Mouse (Mus musculus): ENCODE results near the gene Chrm4.

Chrm4 gene

GRCm38 (mm10) chr2:91963443-91963932 is 36.4 kb downstream of the Chrm4 start:
- peak; percentile 81 for DNase-seq (ENCODE audit: low spot score)

DNA sequence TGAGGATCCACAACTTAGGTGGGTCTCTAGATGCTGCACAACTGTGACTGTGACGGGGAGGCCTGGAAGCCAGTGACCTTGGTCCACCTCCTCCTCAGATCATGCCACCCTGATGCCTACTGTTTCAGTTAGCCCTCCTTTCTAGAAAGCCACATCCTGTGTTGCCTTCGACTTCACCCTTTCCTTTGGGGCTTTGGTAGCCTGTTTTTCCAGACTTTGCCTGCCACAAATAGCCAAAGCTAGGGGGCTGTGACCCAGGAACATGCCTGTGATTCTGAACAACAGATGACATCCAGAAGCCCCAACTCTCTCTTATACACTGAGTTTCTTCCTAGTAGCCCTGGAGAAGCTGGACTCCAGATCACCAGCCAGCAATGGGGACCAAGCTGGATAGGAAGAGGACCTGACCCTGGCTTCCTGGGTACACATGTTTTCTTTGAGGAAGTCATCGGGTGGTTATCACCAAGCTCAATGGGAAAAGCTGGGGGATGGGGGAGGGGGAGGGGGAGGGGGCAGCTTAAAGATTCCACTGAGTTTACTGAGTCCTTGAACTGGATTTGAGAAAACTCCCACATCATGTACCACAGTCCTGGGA is 37.7 kb downstream of the Chrm4 start:
- no peak for DNase-seq (ENCODE audit: low spot score)

DNA sequence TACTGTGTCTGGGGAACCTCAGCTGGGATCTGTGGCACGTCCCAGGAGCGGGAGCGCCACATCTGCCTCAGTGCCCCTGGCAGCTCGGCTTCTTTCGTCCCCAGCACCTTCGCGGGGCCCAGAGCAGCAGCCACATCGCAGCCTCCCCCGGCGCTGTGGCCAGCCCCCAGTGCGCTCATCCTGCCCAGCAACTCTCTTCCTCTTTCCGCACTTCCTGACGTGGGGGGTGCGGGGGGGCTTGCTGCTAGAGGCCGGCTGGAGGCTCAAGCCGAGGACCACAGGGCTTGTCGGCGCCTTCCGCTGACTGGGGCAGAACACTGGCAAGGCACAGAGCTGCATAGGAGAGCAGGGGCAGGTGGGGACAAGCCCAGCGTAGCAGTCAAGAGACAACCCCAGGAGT is 38.4 kb downstream of the Chrm4 start:
- DNase-seq (ENCODE audit: low spot score), result no peak

GRCm38 (mm10) chr2:91966367-91966766 is 39.3 kb downstream of the Chrm4 start:
- DNase-seq (ENCODE audit: low spot score), result no peak

DNA sequence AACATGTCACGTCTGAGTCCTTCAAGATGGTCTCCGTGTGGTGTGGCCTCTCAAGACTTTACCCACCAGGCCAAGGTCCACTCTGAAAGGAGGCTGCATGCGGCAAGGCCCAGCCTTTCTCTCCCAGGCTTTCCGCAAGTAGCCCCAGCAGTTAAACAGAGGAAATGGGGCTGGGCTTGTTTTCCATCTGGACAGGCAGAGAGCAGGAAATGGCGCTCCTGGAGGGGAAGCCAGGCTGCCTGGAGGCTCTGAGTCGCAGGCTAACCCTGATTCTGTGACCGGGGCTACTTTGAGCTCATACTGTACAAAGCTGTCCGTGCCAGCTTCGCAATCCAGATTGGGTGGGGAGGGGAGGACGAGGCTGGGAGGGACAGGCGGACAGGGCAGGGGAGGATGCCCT is 40.9 kb downstream of the Chrm4 start:
- DNase-seq (ENCODE audit: low spot score), result no peak

GRCm38 (mm10) chr2:91971231-91972097 is 44.4 kb downstream of the Chrm4 start:
- no peak for DNase-seq (ENCODE audit: low spot score)

DNA sequence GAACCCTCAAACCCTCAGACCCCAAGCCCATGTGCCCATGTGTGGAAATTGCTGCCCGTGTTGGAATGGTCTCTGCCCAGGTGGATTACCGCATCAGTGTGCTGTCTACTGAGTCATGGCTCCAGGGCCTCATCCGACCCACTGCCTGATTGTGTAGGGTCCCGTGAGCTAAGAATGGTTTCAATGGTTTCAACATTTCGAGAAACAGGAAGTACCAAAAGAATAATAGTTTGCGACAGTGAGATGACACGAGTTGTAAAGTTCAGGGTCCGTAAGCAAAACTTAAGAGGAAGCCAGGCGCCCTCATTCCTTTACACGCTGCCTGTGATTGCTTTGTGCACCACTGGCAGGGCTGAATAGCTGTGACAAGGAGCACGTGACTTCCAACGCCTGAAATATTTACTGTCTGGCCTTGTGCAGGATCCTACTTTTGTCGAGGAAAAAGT is 45.1 kb downstream of the Chrm4 start:
- DNase-seq (ENCODE audit: low spot score), result no peak

- DNase-seq (ENCODE audit: low spot score), result no peak
These were observed 46.5 kb downstream of the Chrm4 start for GRCm38 (mm10) chr2:91973416-91974135.

DNA sequence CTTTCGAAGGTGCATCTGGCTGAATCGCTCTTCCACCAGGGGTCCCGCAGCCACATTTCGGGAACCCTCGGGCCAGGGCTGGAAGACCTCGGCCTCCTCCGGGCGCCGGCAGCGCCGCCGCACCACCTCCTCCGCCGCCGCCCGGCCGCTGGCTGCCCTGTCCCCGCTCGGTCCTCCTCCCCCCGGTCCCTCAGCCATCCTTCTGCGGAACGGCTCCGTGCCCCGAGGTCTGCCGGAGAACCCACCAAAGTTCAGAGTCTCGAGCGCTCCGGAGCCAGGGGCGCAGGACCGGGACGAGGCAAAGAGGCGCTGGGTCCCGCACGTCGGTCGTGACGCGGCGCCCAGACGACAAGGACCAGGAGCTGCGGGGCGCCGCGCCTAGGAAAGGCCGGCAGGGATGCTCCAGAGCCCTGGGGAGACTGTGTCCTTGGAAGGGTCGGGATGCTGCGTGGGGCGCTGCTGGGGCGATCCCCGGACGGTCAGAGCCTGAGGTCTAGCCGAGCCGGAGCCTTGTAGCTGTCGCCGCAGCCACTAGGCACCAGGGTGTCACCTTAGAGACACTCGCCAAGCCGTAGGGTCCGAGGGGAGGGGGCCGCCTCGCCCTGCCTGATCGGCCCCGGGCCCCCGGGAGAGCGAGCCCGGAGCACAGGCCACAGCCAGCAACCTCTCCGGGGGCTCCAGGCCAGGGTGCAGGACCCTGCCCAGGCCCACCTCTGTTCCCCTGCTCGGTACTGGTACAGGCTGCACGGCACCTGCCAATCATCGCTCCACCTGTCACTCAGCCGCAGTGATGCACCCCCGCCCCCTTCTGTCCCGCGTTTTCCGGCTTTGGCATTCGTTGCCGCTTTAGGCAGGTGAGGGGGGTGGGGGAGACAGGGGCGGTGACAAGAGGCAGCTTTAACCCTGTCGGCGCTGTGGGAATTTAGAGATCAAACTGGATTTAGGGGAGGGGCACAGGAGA is 48.8 kb downstream of the Chrm4 start, which contains the start of gene Dgkz:
Gene Dgkz, minus strand, starts transcription at position 284 of the 961 bp plus-strand sequence.
- DNase-seq (ENCODE audit: low spot score), result no peak

DNA sequence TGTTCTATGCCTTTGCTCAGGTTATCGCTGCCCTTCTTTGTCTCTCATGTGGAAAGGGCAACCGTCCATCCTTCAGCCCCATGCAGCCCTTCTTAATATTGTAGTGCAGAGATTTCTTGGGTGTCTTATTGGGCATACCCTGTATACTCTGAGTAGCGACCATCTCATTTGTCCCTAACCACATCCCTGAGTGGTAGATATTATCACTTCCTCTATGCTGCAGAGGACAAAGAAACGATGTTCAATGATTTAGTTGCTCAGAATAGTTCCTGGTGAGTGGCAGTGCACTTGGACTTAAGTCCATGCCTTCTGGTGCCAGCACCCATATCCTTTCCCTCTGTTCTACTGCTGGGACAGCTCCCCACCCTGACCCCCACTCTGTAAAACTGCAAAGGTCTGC is 50.9 kb downstream of the Chrm4 start:
- no peak for DNase-seq (ENCODE audit: low spot score)
